ENCODE assay signal across 8 mouse cellular contexts in the genomic region with DNA sequence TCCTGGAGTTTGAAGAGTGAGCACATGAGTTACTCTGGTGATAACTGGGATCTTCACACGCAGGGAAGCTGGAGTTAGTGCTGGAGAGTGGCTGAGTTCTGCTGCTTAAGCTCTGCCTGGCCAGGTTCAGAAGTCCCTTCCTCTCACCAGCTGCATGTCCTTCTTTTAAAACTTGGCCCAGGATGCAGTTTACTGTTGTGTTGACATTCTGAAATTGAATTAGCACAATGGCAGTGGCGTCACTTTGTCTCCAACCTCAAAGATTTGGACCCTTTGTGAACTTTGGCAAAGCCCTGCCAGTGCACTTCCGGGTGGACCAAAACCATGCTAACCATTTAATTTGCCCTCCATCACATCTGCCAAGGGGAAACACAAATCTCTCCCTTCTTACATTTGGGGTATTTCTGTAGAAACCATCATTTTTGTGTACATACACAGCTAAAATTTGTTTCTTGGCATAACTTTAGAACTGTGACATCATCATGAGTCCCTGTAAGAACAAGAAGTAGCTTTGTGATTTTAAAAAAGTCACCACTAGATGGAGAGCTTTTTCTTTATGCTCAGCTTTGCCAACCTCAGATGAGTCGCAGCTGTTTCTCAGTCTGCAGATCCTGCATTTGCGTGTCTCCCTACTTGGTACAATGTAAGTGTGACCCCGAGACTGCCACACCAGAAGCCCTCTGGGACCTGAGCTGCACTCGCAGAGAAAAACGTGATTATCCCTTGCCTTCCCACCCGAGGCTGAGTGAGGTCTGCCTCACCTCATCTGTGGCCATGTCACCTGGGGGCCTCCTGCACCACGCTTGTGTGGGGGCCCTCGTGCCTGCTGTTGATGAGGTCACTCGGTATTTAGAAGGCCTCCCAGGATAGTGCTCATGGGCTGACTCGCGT. TPM values are rescaled to one million over a fixed set of nuclear protein-coding genes. Genes with fewer than 3 reads are reported as not detected.
A peak's percentile ranks its signal among the peaks of the same experiment; 100 is the strongest.
DNase-seq lines count a peak whose midpoint lies in the region; ATAC-seq and TF ChIP-seq lines count a peak whose summit lies in the region.

No protein-coding gene starts in this region.

- no peaks in the 10 kb centered on the region for H3K9me3 ChIP-seq in embryonic facial prominence, embryonic 15.5 days (replicated peaks)
- H3K9me3 ChIP-seq in hindbrain, postnatal 0 days (ENCODE audit: low read length), result no peaks in the 10 kb centered on the region

- peak; percentile 75 for ATAC-seq in frontal cortex, adult (ENCODE audit: low TSS enrichment)
- ATAC-seq in CD4-positive, CD25-positive, alpha-beta regulatory T cell, adult 4 months, result peak; percentile 63
- peak; percentile 80 for ATAC-seq in embryonic facial prominence, embryonic 15.5 days (ENCODE audit: insufficient number of reproducible peaks, low FRiP score, low TSS enrichment, low read depth)
- peak; percentile 82 for ATAC-seq in hindbrain, postnatal 0 days

- H3K27me3 ChIP-seq in embryonic facial prominence, embryonic 15.5 days, result no peaks in the 10 kb centered on the region
- no peaks in the 10 kb centered on the region for H3K27me3 ChIP-seq in hindbrain, postnatal 0 days (ENCODE audit: insufficient read depth, low read length)

- peak overlapping the region; percentile 85 for H3K27ac ChIP-seq in embryonic facial prominence, embryonic 15.5 days (replicated peaks)
- H3K27ac ChIP-seq in hindbrain, postnatal 0 days, result peak overlapping the region; percentile 26; the same call in 1 of the 2 replicates
- peak overlapping the region; percentile 58 for H3K27ac ChIP-seq in macrophage

- H3K36me3 ChIP-seq in embryonic facial prominence, embryonic 15.5 days, result peaks cover 31% of the 10 kb centered on the region
- H3K36me3 ChIP-seq in hindbrain, postnatal 0 days (ENCODE audit: insufficient read depth, low read length), result peaks cover 32% of the 10 kb centered on the region
- peaks cover 46% of the 10 kb centered on the region for H3K36me3 ChIP-seq in macrophage (ENCODE audit: inconsistent target)

- DNase-seq in frontal cortex, postnatal 10 days (ENCODE audit: low spot score in 2 of 2), result no peak
- DNase-seq in hindbrain, postnatal 0 days (ENCODE audit: low spot score), result peak; percentile 92
- no peak for DNase-seq in urinary bladder, adult 2 months (ENCODE audit: low spot score)
- DNase-seq in urinary bladder, postnatal 10 days (ENCODE audit: low spot score), result no peak

- peaks cover 17% of the 10 kb centered on the region for H3K4me1 ChIP-seq in embryonic facial prominence, embryonic 15.5 days
- H3K4me1 ChIP-seq in hindbrain, postnatal 0 days (ENCODE audit: insufficient read depth, low read length), result no peaks in the 10 kb centered on the region

- H3K9ac ChIP-seq in embryonic facial prominence, embryonic 15.5 days, result no peak overlapping the region
- no peak overlapping the region for H3K9ac ChIP-seq in hindbrain, postnatal 0 days (replicated peaks; ENCODE audit: low read length)

- H3K4me2 ChIP-seq in embryonic facial prominence, embryonic 15.5 days (replicated peaks), result no peak overlapping the region
- no peak overlapping the region for H3K4me2 ChIP-seq in hindbrain, postnatal 0 days (ENCODE audit: low read depth, low read length)

- no peaks in the 10 kb centered on the region for H3K79me2 ChIP-seq in macrophage (ENCODE audit: inconsistent target)

- 45% methylated on average over 14 of the region's 14 CpGs for WGBS in embryonic facial prominence, embryonic 15.5 days
- 51% methylated on average over 14 of the region's 14 CpGs for WGBS in hindbrain, postnatal 0 days
- 66% methylated on average over 14 of the region's 14 CpGs for WGBS in macrophage (ENCODE audit: missing documents)

- no peak overlapping the region for H3K4me3 ChIP-seq in embryonic facial prominence, embryonic 15.5 days (replicated peaks)
- H3K4me3 ChIP-seq in hindbrain, postnatal 0 days (ENCODE audit: low read length), result no peak overlapping the region
- no peak overlapping the region for H3K4me3 ChIP-seq in macrophage (ENCODE audit: inconsistent target)

- TF ChIP-seq CTCF in hindbrain, postnatal 0 days (IDR thresholded peaks at IDR 0.05; ENCODE audit: low read depth), result peak; percentile 75

RNA-seq across cellular contexts. Expression of gene Prkar1a, which starts 21.1 kb away (rescaled TPM):
- polyA plus RNA-seq in CD4-positive, CD25-positive, alpha-beta regulatory T cell, adult 4 months (2017; shearing (Covaris generic)), result 100 to 1,000 TPM; 416 to 490 TPM
- polyA plus RNA-seq in embryonic facial prominence, embryonic 15.5 days (2015; fragmentation: Nextera tagmentation; extraction: Ambion mirVana), result 330 and 347 TPM in 2 replicates
- total RNA-seq in hindbrain, postnatal 0 days (2014; rRNA removed), result 190 and 198 TPM in 2 replicates
- 425 and 435 TPM in 2 replicates for polyA plus RNA-seq in hindbrain, postnatal 0 days (2015; fragmentation: Nextera tagmentation; extraction: Ambion mirVana)
- total RNA-seq in macrophage (2018; cell fraction: chromatin; rRNA removed), result 100 to 1,000 TPM in 24 of 26 experiments, 10 to 100 TPM in 2; 70.8 to 161 (median 127) TPM
- 100 to 1,000 TPM; 137 to 208 (median 174) TPM for total RNA-seq in macrophage (2018; cell fraction: cytosol; rRNA removed)
- 100 to 1,000 TPM in 25 of 26 experiments, 10 to 100 TPM in 1; 95.0 to 217 (median 139) TPM for total RNA-seq in macrophage (2018; cell fraction: nucleus; rRNA removed)
- 144 to 219 TPM (median 175 TPM) in 3 replicates for polyA plus RNA-seq in macrophage (2018)
- 176 and 189 TPM in 2 replicates for polyA plus RNA-seq in urinary bladder, adult 2 months (2012; rRNA removed)

RNA-seq across cellular contexts. Expression of gene Fam20a, which starts 51.8 kb away (rescaled TPM):
- polyA plus RNA-seq in CD4-positive, CD25-positive, alpha-beta regulatory T cell, adult 4 months (2017; shearing (Covaris generic)), result 1 to 10 TPM in 1 of 2 experiments, under 1 TPM in 1; 0.91 to 1.7 TPM
- polyA plus RNA-seq in embryonic facial prominence, embryonic 15.5 days (2015; fragmentation: Nextera tagmentation; extraction: Ambion mirVana), result 6.8 and 7.6 TPM in 2 replicates
- 9.1 and 10.1 TPM in 2 replicates for total RNA-seq in hindbrain, postnatal 0 days (2014; rRNA removed)
- 9.3 and 9.4 TPM in 2 replicates for polyA plus RNA-seq in hindbrain, postnatal 0 days (2015; fragmentation: Nextera tagmentation; extraction: Ambion mirVana)
- total RNA-seq in macrophage (2018; cell fraction: chromatin; rRNA removed), result 1 to 10 TPM in 1 of 26 experiments, not detected in 25; 2.4 TPM
- under 1 TPM in 2 of 26 experiments, not detected in 24; 0.03 to 0.10 TPM for total RNA-seq in macrophage (2018; cell fraction: cytosol; rRNA removed)
- total RNA-seq in macrophage (2018; cell fraction: nucleus; rRNA removed), result not detected
- 0.09 TPM in 1 of 3 replicates, not detected in the others for polyA plus RNA-seq in macrophage (2018)
- 10.6 and 11.8 TPM in 2 replicates for polyA plus RNA-seq in urinary bladder, adult 2 months (2012; rRNA removed)

RNA-seq across cellular contexts. Expression of gene Wipi1, which starts 58.5 kb away (rescaled TPM):
- not detected for polyA plus RNA-seq in CD4-positive, CD25-positive, alpha-beta regulatory T cell, adult 4 months (2017; shearing (Covaris generic))
- polyA plus RNA-seq in embryonic facial prominence, embryonic 15.5 days (2015; fragmentation: Nextera tagmentation; extraction: Ambion mirVana), result 62.5 and 64.5 TPM in 2 replicates
- total RNA-seq in hindbrain, postnatal 0 days (2014; rRNA removed), result 14.6 and 23.3 TPM in 2 replicates
- 21.0 and 23.5 TPM in 2 replicates for polyA plus RNA-seq in hindbrain, postnatal 0 days (2015; fragmentation: Nextera tagmentation; extraction: Ambion mirVana)
- 10 to 100 TPM in 7 of 26 experiments, 1 to 10 TPM in 19; 1.0 to 16.4 (median 7.5) TPM for total RNA-seq in macrophage (2018; cell fraction: chromatin; rRNA removed)
- total RNA-seq in macrophage (2018; cell fraction: cytosol; rRNA removed), result 10 to 100 TPM in 7 of 26 experiments, 1 to 10 TPM in 19; 5.6 to 13.5 (median 8.4) TPM
- total RNA-seq in macrophage (2018; cell fraction: nucleus; rRNA removed), result 10 to 100 TPM in 2 of 26 experiments, 1 to 10 TPM in 24; 2.3 to 13.2 (median 5.4) TPM
- polyA plus RNA-seq in macrophage (2018), result 10.1 to 15.3 TPM (median 10.7 TPM) in 3 replicates
- polyA plus RNA-seq in urinary bladder, adult 2 months (2012; rRNA removed), result 44.9 and 49.1 TPM in 2 replicates

Comparison
In these comparisons a context has a peak if more than half of its experiments do, and no peak if none do; other contexts are left out.
1. H3K27ac ChIP-seq: peak in every context shown above with its lines; median percentile 85 in embryonic facial prominence, embryonic 15.5 days; 58 in macrophage; 26 in hindbrain, postnatal 0 days.